Mouse (Mus musculus) forebrain, embryonic 14.5 days (tissue): ENCODE measurements around the gene Pcyox1. TPM values are rescaled to one million over a fixed set of nuclear protein-coding genes. Genes with fewer than 3 reads are reported as not detected.
A peak's percentile ranks its signal among the peaks of the same experiment; 100 is the strongest.

Experiments
- ATAC-seq: fragments of 200-750 bp; cut with Nextera tagmentation; 2 replicates; pipeline ENCODE4 v1.8.0; 2017; ENCODE audit warnings: mild to moderate bottlenecking, moderate library complexity
- DNase-seq: peaks from one replicate; pipeline ENCODE4 v3.0.0-alpha.2; 2015; ENCODE audit warnings: low spot score
- H3K27ac ChIP-seq: fragments of 300-500 bp; sonication (generic); 2 replicates; pipeline ENCODE4 v1.5.1; 2014; ENCODE audit warnings: low read depth, mild to moderate bottlenecking, control low read depth, low read length, moderate library complexity
- H3K27me3 ChIP-seq: fragments of 300-500 bp; sonication (generic); replicated peaks from 2 replicates; pipeline ENCODE4 v1.6.1; 2014; ENCODE audit warnings: low read length, control low read depth, mixed read lengths; ENCODE audit not compliant: control insufficient read depth, insufficient read depth
- H3K36me3 ChIP-seq: fragments of 300-500 bp; sonication (generic); 2 replicates; pipeline ENCODE4 v1.6.1; 2014; ENCODE audit warnings: low read length, control low read depth; ENCODE audit not compliant: control insufficient read depth, insufficient read depth
- H3K4me1 ChIP-seq: fragments of 300-500 bp; sonication (generic); 2 replicates; pipeline ENCODE4 v1.6.1; 2014; ENCODE audit warnings: antibody characterized with exemption, low read length, control low read depth; ENCODE audit not compliant: control insufficient read depth, insufficient read depth
- H3K4me2 ChIP-seq: fragments of 300-500 bp; sonication (generic); 2 replicates; pipeline ENCODE4 v1.6.1; 2014; ENCODE audit warnings: mild to moderate bottlenecking, control low read depth, low read length
- H3K4me3 ChIP-seq: fragments of 300-500 bp; sonication (generic); 2 replicates; pipeline ENCODE4 v1.5.1; 2014; ENCODE audit warnings: low read depth, low read length, control low read depth
- H3K9ac ChIP-seq: fragments of 300-500 bp; sonication (generic); 2 replicates; pipeline ENCODE4 v1.6.1; 2014; ENCODE audit warnings: mild to moderate bottlenecking, low read length, control low read depth, moderate library complexity
- H3K9me3 ChIP-seq: fragments of 300-500 bp; sonication (generic); replicated peaks from 2 replicates; pipeline ENCODE4 v1.6.1; 2016; ENCODE audit warnings: low read length, control low read depth, mixed read lengths; ENCODE audit not compliant: control insufficient read depth
- WGBS: fragments of 180-500 bp; shearing (Covaris S2); extraction: QIAGEN DNeasy Blood & Tissue Kit; methylation state at CpG from one replicate; pipeline ENCODE4 v1.1.7; 2014; 5-methylcytosine and 5-hydroxymethylcytosine counted together
- polyA plus RNA-seq: library from polyadenylated mRNA; unstranded; fragments of >200 nt; fragmentation: Nextera tagmentation; extraction: Ambion mirVana; gene quantifications from 2 replicates; pipeline ENCODE4 v1.2.1, GENCODE M21; 2014

Pcyox1 gene
- polyA plus RNA-seq, 1 experiment from 2014 or later: 81.3 TPM

GRCm38 (mm10) chr6:86431531-86431930 is 34.6 kb upstream of the Pcyox1 start:
- no peaks in the 10 kb centered on the region for H3K4me1 ChIP-seq
- H3K27me3 ChIP-seq: no peaks in the 10 kb centered on the region
- no peak overlapping the region for H3K4me2 ChIP-seq
- H3K4me3 ChIP-seq: no peak overlapping the region
- no peak overlapping the region for H3K27ac ChIP-seq
- 97% methylated on average over 3 of the region's 3 CpGs for WGBS
- H3K9ac ChIP-seq: no peak overlapping the region
- no peak for DNase-seq
- no peaks in the 10 kb centered on the region for H3K9me3 ChIP-seq
- ATAC-seq: no peak
- H3K36me3 ChIP-seq: peaks cover 91% of the 10 kb centered on the region

- DNase-seq (no peak), ATAC-seq (no peak)
- Histone ChIP-seq H3K4me2 (no peak within 1 kb of the TSS), H3K4me1 (no peaks in the 10 kb centered on the region), H3K9ac (no peak within 1 kb of the TSS), H3K27ac (no peak within 1 kb of the TSS), H3K36me3 (peaks cover 84% of the 10 kb centered on the region), H3K27me3 (no peaks in the 10 kb centered on the region), H3K9me3 (no peaks in the 10 kb centered on the region), H3K4me3 (no peak within 1 kb of the TSS)
- 95% methylated on average over 1 of the region's 1 CpGs for WGBS
These were observed 29.4 kb upstream of the Pcyox1 start, which contains the start of gene Gm44790 for GRCm38 (mm10) chr6:86426358-86426757. TSS of gene Gm44790 (plus strand) at chr6:86426658.

- WGBS: 73% methylated on average over 6 of the region's 6 CpGs
- H3K27me3 ChIP-seq: no peaks in the 10 kb centered on the region
- peaks cover 82% of the 10 kb centered on the region for H3K36me3 ChIP-seq
- H3K9ac ChIP-seq: no peak overlapping the region
- H3K4me1 ChIP-seq: no peaks in the 10 kb centered on the region
- no peak for ATAC-seq
- no peak overlapping the region for H3K4me3 ChIP-seq
- DNase-seq: no peak
- H3K27ac ChIP-seq: no peak overlapping the region
- no peaks in the 10 kb centered on the region for H3K9me3 ChIP-seq
- H3K4me2 ChIP-seq: no peak overlapping the region
These were observed 23.5 kb upstream of the Pcyox1 start for GRCm38 (mm10) chr6:86420491-86420890.

GRCm38 (mm10) chr6:86419239-86419638 is 22.3 kb upstream of the Pcyox1 start:
- H3K4me3 ChIP-seq: no peak overlapping the region
- H3K27ac ChIP-seq: no peak overlapping the region
- DNase-seq: no peak
- 89% methylated on average over 3 of the region's 3 CpGs for WGBS
- no peaks in the 10 kb centered on the region for H3K4me1 ChIP-seq
- H3K27me3 ChIP-seq: no peaks in the 10 kb centered on the region
- ATAC-seq: no peak
- H3K9me3 ChIP-seq: no peaks in the 10 kb centered on the region
- peaks cover 81% of the 10 kb centered on the region for H3K36me3 ChIP-seq
- no peak overlapping the region for H3K4me2 ChIP-seq
- no peak overlapping the region for H3K9ac ChIP-seq

- Histone ChIP-seq H3K4me2 (no peak overlapping the region), H3K27me3 (no peaks in the 10 kb centered on the region), H3K27ac (no peak overlapping the region), H3K9ac (no peak overlapping the region), H3K4me3 (no peak overlapping the region), H3K36me3 (peaks cover 83% of the 10 kb centered on the region), H3K4me1 (no peaks in the 10 kb centered on the region), H3K9me3 (no peaks in the 10 kb centered on the region)
- DNase-seq: no peak
- 96% methylated on average over 6 of the region's 6 CpGs for WGBS
- ATAC-seq: no peak
These were observed 21.8 kb upstream of the Pcyox1 start for GRCm38 (mm10) chr6:86418711-86419110.

GRCm38 (mm10) chr6:86406306-86406705 is 9.4 kb upstream of the Pcyox1 start:
- DNase-seq: no peak
- H3K27me3 ChIP-seq: no peaks in the 10 kb centered on the region
- no peak overlapping the region for H3K27ac ChIP-seq
- ATAC-seq: no peak
- H3K9ac ChIP-seq: peak overlapping the region; percentile 40; the same call in 1 of the 2 replicates
- no peaks in the 10 kb centered on the region for H3K9me3 ChIP-seq
- peak overlapping the region; percentile 51 for H3K4me2 ChIP-seq
- H3K4me3 ChIP-seq: peak overlapping the region; percentile 60
- peaks cover 13% of the 10 kb centered on the region; the same call in 1 of the 2 replicates for H3K4me1 ChIP-seq
- H3K36me3 ChIP-seq: peaks cover 11% of the 10 kb centered on the region; the same call in 1 of the 2 replicates

GRCm38 (mm10) chr6:86404996-86405395 is 8.0 kb upstream of the Pcyox1 start:
- under 1% methylated on average over 11 of the region's 11 CpGs for WGBS

GRCm38 (mm10) chr6:86404100-86404861 is 7.3 kb upstream of the Pcyox1 start, which contains the start of gene Tia1:
TSS of gene Tia1 (plus strand) at chr6:86404219.
- peaks cover 10% of the 10 kb centered on the region; the same call in 1 of the 2 replicates for H3K4me1 ChIP-seq
- H3K4me3 ChIP-seq: peak within 1 kb of the TSS; percentile 60
- H3K9me3 ChIP-seq: no peaks in the 10 kb centered on the region
- under 1% methylated on average over 62 of the region's 62 CpGs for WGBS
- peak; percentile 97 for ATAC-seq
- H3K27me3 ChIP-seq: no peaks in the 10 kb centered on the region
- H3K4me2 ChIP-seq: peak within 1 kb of the TSS; percentile 51
- peaks cover 11% of the 10 kb centered on the region; the same call in 1 of the 2 replicates for H3K36me3 ChIP-seq
- DNase-seq: peak; percentile 100
- H3K9ac ChIP-seq: peak within 1 kb of the TSS; percentile 96
- peak within 1 kb of the TSS; percentile 100 for H3K27ac ChIP-seq

More at GRCm38 (mm10) chr6:86404996-86405395, 8.0 kb upstream of the Pcyox1 start:
- H3K27ac ChIP-seq: peak overlapping the region; percentile 100
- H3K9me3 ChIP-seq: no peaks in the 10 kb centered on the region
- peaks cover 13% of the 10 kb centered on the region; the same call in 1 of the 2 replicates for H3K4me1 ChIP-seq
- H3K36me3 ChIP-seq: peaks cover 11% of the 10 kb centered on the region; the same call in 1 of the 2 replicates
- H3K27me3 ChIP-seq: no peaks in the 10 kb centered on the region
- peak overlapping the region; percentile 96 for H3K9ac ChIP-seq
- DNase-seq (peak; percentile 47), ATAC-seq (no peak)
- H3K4me3 ChIP-seq: peak overlapping the region; percentile 60
- H3K4me2 ChIP-seq: peak overlapping the region; percentile 51

DNA sequence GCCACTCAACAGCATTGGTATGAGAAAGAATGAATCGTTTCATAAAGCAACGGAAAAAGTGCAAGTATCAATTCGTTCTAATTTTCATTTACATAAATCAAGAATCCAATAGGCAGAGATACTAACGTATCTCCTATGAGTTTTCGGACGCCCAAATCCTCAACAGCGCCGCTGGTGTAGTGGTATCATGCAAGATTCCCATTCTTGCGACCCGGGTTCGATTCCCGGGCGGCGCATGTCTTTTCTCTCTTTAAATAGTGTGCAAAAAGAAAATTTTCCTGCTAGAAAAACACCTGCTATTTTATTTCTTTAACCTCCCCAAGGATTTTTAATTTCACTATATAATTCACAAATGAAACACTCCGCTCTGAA is 6.8 kb upstream of the Pcyox1 start:
- Histone ChIP-seq H3K9ac (peak overlapping the region; percentile 96), H3K36me3 (peaks cover 7% of the 10 kb centered on the region; the same call in 1 of the 2 replicates), H3K4me1 (peaks cover 10% of the 10 kb centered on the region; the same call in 1 of the 2 replicates), H3K27me3 (no peaks in the 10 kb centered on the region), H3K4me3 (peak overlapping the region; percentile 60), H3K4me2 (peak overlapping the region; percentile 47), H3K9me3 (no peaks in the 10 kb centered on the region), H3K27ac (peak overlapping the region; percentile 100)
- WGBS: under 1% methylated on average over 15 of the region's 15 CpGs
- DNase-seq: peak; percentile 93
- ATAC-seq: peak; percentile 76
